Comparison of ENCODE assay signal across 9 mouse cellular contexts in the genomic region with DNA sequence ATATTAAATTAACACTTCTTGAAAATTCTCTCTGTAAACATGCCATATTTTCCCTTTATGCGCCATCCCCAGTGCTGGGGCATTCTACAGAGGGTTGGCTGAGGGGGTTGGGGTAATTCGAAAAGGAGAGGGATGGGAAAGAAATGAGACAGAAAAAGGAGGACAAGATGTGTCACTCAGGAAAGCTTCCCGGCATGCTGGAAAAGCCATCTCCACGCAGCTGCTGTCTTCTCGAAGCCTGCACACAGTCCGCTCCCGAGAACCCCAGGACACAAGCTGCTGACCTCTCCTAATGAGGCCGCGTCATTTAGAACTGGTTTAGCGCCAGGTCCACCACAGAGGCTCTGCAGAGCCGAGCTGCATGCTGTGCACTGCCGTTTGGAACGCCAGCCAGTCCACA.
DNase-seq lines count a peak whose midpoint lies in the region; ATAC-seq lines count a peak whose summit lies in the region.
"Had no signal": no experiment of that assay in that cellular context is flagged by ENCODE, and none has a peak within 500 bp of the region (broad histone marks: within the 10 kb centered on the region; RNA-seq: fewer than 3 reads in every experiment).

No protein-coding gene starts in this region.

- no peak for ATAC-seq in limb, embryonic 11.5 days (ENCODE audit: insufficient number of reproducible peaks, low FRiP score, low TSS enrichment, low read depth)
- ATAC-seq in forebrain, embryonic 16.5 days: peak; percentile 57; the same call in 1 of the 2 replicates
- ATAC-seq in neural tube, embryonic 12.5 days (ENCODE audit: low FRiP score, low read depth): no peak
- ATAC-seq: Patski had no signal

- DNase-seq in embryo, embryonic 10 days (ENCODE audit: low spot score): peak; percentile 39
- no peak for DNase-seq in embryo, embryonic 11 days
- DNase-seq in limb, embryonic 11.5 days (ENCODE audit: low spot score): peak; percentile 49
- DNase-seq in limb, embryonic 10.5 days (ENCODE audit: low spot score): no peak
- DNase-seq in c-Kit-positive CD71-positive TER-119-positive erythroid progenitor cells, embryonic 14.5 days (ENCODE audit: low spot score): no peak
- no peak for DNase-seq in B cell, adult 2 months

- no peak overlapping the region for H3K4me3 ChIP-seq in limb, embryonic 11.5 days (ENCODE audit: low read depth, low read length)
- no peak overlapping the region for H3K4me3 ChIP-seq in limb, embryonic 10.5 days
- no peak overlapping the region for H3K4me3 ChIP-seq in forebrain, embryonic 16.5 days (replicated peaks; ENCODE audit: low read length)
- no peak overlapping the region for H3K4me3 ChIP-seq in neural tube, embryonic 12.5 days

- H3K36me3 ChIP-seq in limb, embryonic 11.5 days (ENCODE audit: control insufficient read depth, insufficient read depth, low read length): no peaks in the 10 kb centered on the region
- H3K36me3 ChIP-seq in limb, embryonic 10.5 days: peaks cover 12% of the 10 kb centered on the region
- no peaks in the 10 kb centered on the region for H3K36me3 ChIP-seq in forebrain, embryonic 16.5 days (ENCODE audit: control insufficient read depth, insufficient read depth)
- peaks cover 6% of the 10 kb centered on the region; the same call in 1 of the 2 replicates for H3K36me3 ChIP-seq in neural tube, embryonic 12.5 days

- H3K27me3 ChIP-seq in limb, embryonic 11.5 days (ENCODE audit: control insufficient read depth, insufficient read depth, low read length): no peaks in the 10 kb centered on the region
- peaks cover 36% of the 10 kb centered on the region for H3K27me3 ChIP-seq in limb, embryonic 10.5 days (ENCODE audit: low read depth, poor library complexity, severe bottlenecking)
- H3K27me3 ChIP-seq in forebrain, embryonic 16.5 days (replicated peaks; ENCODE audit: control insufficient read depth, insufficient read depth, low read length): no peaks in the 10 kb centered on the region
- H3K27me3 ChIP-seq in neural tube, embryonic 12.5 days (replicated peaks): no peaks in the 10 kb centered on the region
- H3K27me3 ChIP-seq: Patski had no signal

- peaks cover 15% of the 10 kb centered on the region for H3K4me1 ChIP-seq in limb, embryonic 11.5 days (ENCODE audit: control insufficient read depth, insufficient read depth, low read length)
- H3K4me1 ChIP-seq in limb, embryonic 10.5 days: peaks cover 53% of the 10 kb centered on the region
- H3K4me1 ChIP-seq in forebrain, embryonic 16.5 days (replicated peaks; ENCODE audit: control insufficient read depth, insufficient read depth, low read length): peaks cover 20% of the 10 kb centered on the region
- peaks cover 31% of the 10 kb centered on the region for H3K4me1 ChIP-seq in neural tube, embryonic 12.5 days

- 33% methylated on average over 13 of the region's 13 CpGs for WGBS in limb, embryonic 11.5 days
- 62% methylated on average over 13 of the region's 13 CpGs for WGBS in limb, embryonic 10.5 days
- WGBS in forebrain, embryonic 16.5 days: 18% methylated on average over 13 of the region's 13 CpGs
- 35% methylated on average over 13 of the region's 13 CpGs for WGBS in neural tube, embryonic 12.5 days

- no peak overlapping the region for H3K9ac ChIP-seq in limb, embryonic 11.5 days (ENCODE audit: low read length)
- H3K9ac ChIP-seq in forebrain, embryonic 16.5 days (replicated peaks; ENCODE audit: low read depth, low read length): no peak overlapping the region
- H3K9ac ChIP-seq in neural tube, embryonic 12.5 days: no peak overlapping the region

- no peak overlapping the region for H3K27ac ChIP-seq in limb, embryonic 11.5 days (replicated peaks; ENCODE audit: low read depth, low read length)
- no peak overlapping the region for H3K27ac ChIP-seq in limb, embryonic 10.5 days
- peak overlapping the region; percentile 52 for H3K27ac ChIP-seq in forebrain, embryonic 16.5 days (ENCODE audit: low read length)
- H3K27ac ChIP-seq in neural tube, embryonic 12.5 days: peak overlapping the region; percentile 32; the same call in 1 of the 2 replicates

- no peaks in the 10 kb centered on the region for H3K9me3 ChIP-seq in limb, embryonic 11.5 days (ENCODE audit: control insufficient read depth, low read length)
- H3K9me3 ChIP-seq in limb, embryonic 10.5 days (replicated peaks): no peaks in the 10 kb centered on the region
- no peaks in the 10 kb centered on the region for H3K9me3 ChIP-seq in forebrain, embryonic 16.5 days (ENCODE audit: control insufficient read depth, low read length)
- H3K9me3 ChIP-seq in neural tube, embryonic 12.5 days: no peaks in the 10 kb centered on the region

- no peak overlapping the region for H3K4me2 ChIP-seq in limb, embryonic 11.5 days (ENCODE audit: low read depth, severe bottlenecking)
- H3K4me2 ChIP-seq in forebrain, embryonic 16.5 days (ENCODE audit: low read length): peak overlapping the region; percentile 27
- H3K4me2 ChIP-seq in neural tube, embryonic 12.5 days (replicated peaks): no peak overlapping the region

Comparison
In these comparisons a context has a peak if more than half of its experiments do, and no peak if none do; other contexts are left out.
1. DNase-seq: peak in embryo, embryonic 10 days (single experiment) and limb, embryonic 11.5 days (single experiment); none in embryo, embryonic 11 days (single experiment), limb, embryonic 10.5 days (single experiment), c-Kit-positive CD71-positive TER-119-positive erythroid progenitor cells, embryonic 14.5 days (single experiment) and B cell, adult 2 months (0 of 2).
2. H3K27ac ChIP-seq: peak in forebrain, embryonic 16.5 days (single experiment) and neural tube, embryonic 12.5 days (single experiment); none in limb, embryonic 11.5 days (single experiment) and limb, embryonic 10.5 days (single experiment).